Mouse (Mus musculus) limb, embryonic 11.5 days (tissue): ENCODE measurements around the gene Mme. TPM values are rescaled to one million over a fixed set of nuclear protein-coding genes. Genes with fewer than 3 reads are reported as not detected.

ENCODE experiments used
- ATAC-seq: fragments of 200-750 bp; cut with Nextera tagmentation; 2 replicates; pipeline ENCODE4 v1.8.0; 2017; ENCODE audit warnings: low read depth; ENCODE audit not compliant: insufficient number of reproducible peaks, low FRiP score, low TSS enrichment
- DNase-seq: peaks from one replicate; pipeline ENCODE4 v3.0.0-alpha.2; 2015; ENCODE audit warnings: low spot score
- H3K27ac ChIP-seq: fragments of 300-500 bp; sonication (generic); replicated peaks from 2 replicates; pipeline ENCODE4 v1.5.1; 2014; ENCODE audit warnings: low read depth, mild to moderate bottlenecking, low read length
- H3K27me3 ChIP-seq: fragments of 300-500 bp; sonication (generic); 2 replicates; pipeline ENCODE4 v1.6.1; 2014; ENCODE audit warnings: mild to moderate bottlenecking, low read length, mixed read lengths; ENCODE audit not compliant: control insufficient read depth, insufficient read depth
- H3K36me3 ChIP-seq: fragments of 300-500 bp; sonication (generic); 2 replicates; pipeline ENCODE4 v1.6.1; 2014; ENCODE audit warnings: mild to moderate bottlenecking, low read length, moderate library complexity, mixed read lengths; ENCODE audit not compliant: control insufficient read depth, insufficient read depth
- H3K4me1 ChIP-seq: fragments of 300-500 bp; sonication (generic); 2 replicates; pipeline ENCODE4 v1.6.1; 2014; ENCODE audit warnings: low read length, mixed read lengths; ENCODE audit not compliant: control insufficient read depth, insufficient read depth
- H3K4me2 ChIP-seq: fragments of 300-500 bp; sonication (generic); 2 replicates; pipeline ENCODE4 v1.6.1; 2014; ENCODE audit warnings: low read depth, mild to moderate bottlenecking, moderate library complexity; ENCODE audit not compliant: severe bottlenecking
- H3K4me3 ChIP-seq: fragments of 300-500 bp; sonication (generic); 2 replicates; pipeline ENCODE4 v1.5.1; 2014; ENCODE audit warnings: low read depth, low read length
- H3K9ac ChIP-seq: fragments of 300-500 bp; sonication (generic); 2 replicates; pipeline ENCODE4 v1.6.1; 2014; ENCODE audit warnings: mild to moderate bottlenecking, low read length
- H3K9me3 ChIP-seq: fragments of 300-500 bp; sonication (generic); 2 replicates; pipeline ENCODE4 v1.6.1; 2016; ENCODE audit warnings: low read length; ENCODE audit not compliant: control insufficient read depth
- WGBS: fragments of 180-500 bp; shearing (Covaris S2); extraction: QIAGEN DNeasy Blood & Tissue Kit; methylation state at CpG from one replicate; pipeline ENCODE4 v1.1.7; 2014; 5-methylcytosine and 5-hydroxymethylcytosine counted together
- polyA plus RNA-seq: library from polyadenylated mRNA; unstranded; fragments of >200 nt; fragmentation: Nextera tagmentation; extraction: Ambion mirVana; gene quantifications from 2 replicates; pipeline ENCODE4 v1.2.1, GENCODE M21; 2014

Gene Mme
- polyA plus RNA-seq, 1 experiment from 2014 or later, result 18.2 TPM

DNA sequence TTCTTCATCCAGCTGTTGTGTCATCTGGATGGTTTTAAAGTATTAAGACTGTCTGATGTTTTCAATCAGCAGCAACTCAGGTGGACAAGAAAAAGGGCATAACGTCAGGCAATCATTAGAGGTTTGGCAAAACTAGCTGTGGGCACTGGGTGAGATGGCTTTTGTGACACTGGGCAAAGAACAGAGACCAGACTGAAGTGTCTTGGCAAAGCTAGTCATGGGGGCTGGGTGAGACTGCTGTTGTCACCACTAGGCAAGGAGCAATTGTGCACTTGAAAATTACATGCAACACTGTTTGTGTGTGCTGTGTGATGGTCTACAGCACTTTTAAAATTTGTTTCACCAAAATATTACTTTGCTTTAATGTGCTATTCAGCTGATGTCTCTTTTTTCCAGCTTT is 175.9 kb downstream of the Mme start:
- H3K4me2 ChIP-seq, result no peak overlapping the region
- H3K4me1 ChIP-seq, result peaks cover 8% of the 10 kb centered on the region; the same call in 1 of the 2 replicates
- no peaks in the 10 kb centered on the region for H3K9me3 ChIP-seq
- 45% methylated on average over 1 of the region's 1 CpGs for WGBS
- no peaks in the 10 kb centered on the region for H3K27me3 ChIP-seq
- DNase-seq (no peak), ATAC-seq (no peak)
- H3K27ac ChIP-seq, result no peak overlapping the region
- H3K4me3 ChIP-seq, result no peak overlapping the region
- H3K9ac ChIP-seq, result no peak overlapping the region
- H3K36me3 ChIP-seq, result no peaks in the 10 kb centered on the region

DNA sequence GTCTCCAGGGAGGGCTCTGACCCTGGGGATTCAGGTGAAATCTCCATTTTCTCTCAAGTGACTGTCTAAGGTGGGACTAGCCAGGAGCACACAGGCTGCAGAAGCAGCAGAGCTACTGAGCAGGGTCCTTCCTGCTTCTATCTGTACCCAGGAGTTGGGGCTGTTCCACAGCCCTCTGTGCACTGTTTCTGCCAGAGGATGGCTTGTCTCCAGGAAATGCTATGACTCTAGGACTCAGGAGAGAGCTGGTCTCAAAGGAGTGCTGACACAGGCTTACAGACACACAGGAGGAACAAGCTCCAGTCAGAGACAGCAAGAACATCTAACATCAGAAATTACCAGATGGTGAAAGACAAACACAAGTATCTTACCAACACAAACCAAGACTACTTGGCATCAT is 176.4 kb downstream of the Mme start:
- H3K9ac ChIP-seq, result no peak overlapping the region
- H3K27me3 ChIP-seq, result no peaks in the 10 kb centered on the region
- peaks cover 8% of the 10 kb centered on the region; the same call in 1 of the 2 replicates for H3K4me1 ChIP-seq
- H3K27ac ChIP-seq, result no peak overlapping the region
- ATAC-seq, result no peak
- no peaks in the 10 kb centered on the region for H3K9me3 ChIP-seq
- no peak overlapping the region for H3K4me3 ChIP-seq
- H3K4me2 ChIP-seq, result no peak overlapping the region
- no peak for DNase-seq
- no peaks in the 10 kb centered on the region for H3K36me3 ChIP-seq

DNA sequence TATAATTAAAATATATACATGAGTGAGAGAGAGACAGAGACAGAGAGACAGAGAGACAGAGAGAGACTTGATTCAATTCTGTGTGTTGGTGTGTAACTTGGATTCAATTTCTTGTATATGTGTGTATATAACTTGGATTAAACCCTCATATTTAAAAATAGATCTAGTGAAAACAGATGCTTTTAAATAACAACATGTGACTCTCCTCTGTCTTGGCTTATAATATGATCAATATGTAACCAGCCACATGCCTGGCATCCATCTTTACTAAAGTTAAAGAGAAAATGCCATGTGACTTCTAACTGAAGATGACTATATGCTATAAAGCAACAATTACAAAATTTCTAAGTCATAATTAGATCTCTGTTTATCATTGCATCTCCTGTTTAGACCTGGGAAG is 182.2 kb downstream of the Mme start:
- Histone ChIP-seq H3K4me3 (no peak overlapping the region), H3K27ac (no peak overlapping the region), H3K36me3 (no peaks in the 10 kb centered on the region), H3K9ac (no peak overlapping the region), H3K4me1 (no peaks in the 10 kb centered on the region), H3K27me3 (no peaks in the 10 kb centered on the region), H3K4me2 (no peak overlapping the region), H3K9me3 (no peaks in the 10 kb centered on the region)
- ATAC-seq, result no peak
- DNase-seq, result no peak

Other genes with a start within 250 kb of the Mme start
- gene Gm34302, start 242.3 kb downstream of the Mme start, polyA plus RNA-seq, result not detected in 2 replicates